Mouse (Mus musculus): ENCODE data around the gene Col11a2.
"Not testable (repeated sequence)": the region's sequence is repeated elsewhere in the genome, so short reads cannot be mapped to it uniquely, and the experiment has no call there.

Gene Col11a2

GRCm38 (mm10) chr17:34038878-34039561, at the start of gene Col11a2:
Gene Col11a2, plus strand, starts transcription at chr17:34039437.
- no peak for DNase-seq (ENCODE audit: low spot score)

- peak; percentile 60 for DNase-seq (ENCODE audit: low spot score)
These were observed 47.2 kb upstream of the Col11a2 start for GRCm38 (mm10) chr17:33991788-33992664.

GRCm38 (mm10) chr17:33994959-33995358, 44.3 kb upstream of the Col11a2 start:
- no peak for DNase-seq (ENCODE audit: low spot score)

- no peak for DNase-seq (ENCODE audit: low spot score)
These were observed 43.6 kb upstream of the Col11a2 start for GRCm38 (mm10) chr17:33995651-33996050.

- DNase-seq (ENCODE audit: low spot score), result not testable (repeated sequence)
These were observed 42.2 kb upstream of the Col11a2 start for GRCm38 (mm10) chr17:33997025-33997424.

- not testable (repeated sequence) for DNase-seq (ENCODE audit: low spot score)
These were observed 40.5 kb upstream of the Col11a2 start for GRCm38 (mm10) chr17:33998697-33999096.

- DNase-seq (ENCODE audit: low spot score), result no peak
These were observed 39.7 kb upstream of the Col11a2 start for GRCm38 (mm10) chr17:33999341-34000149.

GRCm38 (mm10) chr17:34000150-34000537, 39.1 kb upstream of the Col11a2 start, which contains the start of gene H2-K1:
Gene H2-K1, minus strand, starts transcription at chr17:34000347.
- peak; percentile 92 for DNase-seq (ENCODE audit: low spot score)

- not testable (repeated sequence) for DNase-seq (ENCODE audit: low spot score)
These were observed 38.4 kb upstream of the Col11a2 start for GRCm38 (mm10) chr17:34000796-34001195.

- DNase-seq (ENCODE audit: low spot score), result peak; percentile 41
These were observed 35.8 kb upstream of the Col11a2 start for GRCm38 (mm10) chr17:34003426-34003825.

- no peak for DNase-seq (ENCODE audit: low spot score)
These were observed 32.7 kb upstream of the Col11a2 start for GRCm38 (mm10) chr17:34006570-34006969.

- no peak for DNase-seq (ENCODE audit: low spot score)
These were observed 29.1 kb upstream of the Col11a2 start for GRCm38 (mm10) chr17:34010156-34010555.

- DNase-seq (ENCODE audit: low spot score), result no peak
These were observed 25.8 kb upstream of the Col11a2 start for GRCm38 (mm10) chr17:34013436-34013835.

- DNase-seq (ENCODE audit: low spot score), result no peak
These were observed 17.5 kb upstream of the Col11a2 start for GRCm38 (mm10) chr17:34021539-34022413.

GRCm38 (mm10) chr17:34022414-34022783, 16.8 kb upstream of the Col11a2 start:
- no peak for DNase-seq (ENCODE audit: low spot score)

GRCm38 (mm10) chr17:34022987-34023386, 16.2 kb upstream of the Col11a2 start:
- no peak for DNase-seq (ENCODE audit: low spot score)

- no peak for DNase-seq (ENCODE audit: low spot score)
These were observed 15.6 kb upstream of the Col11a2 start for GRCm38 (mm10) chr17:34023678-34024077.

- peak; percentile 86 for DNase-seq (ENCODE audit: low spot score)
These were observed 14.9 kb upstream of the Col11a2 start, which contains the start of gene Ring1 for GRCm38 (mm10) chr17:34024317-34024821. Gene Ring1, minus strand, starts transcription at chr17:34024680.

GRCm38 (mm10) chr17:34024861-34025755, 14.1 kb upstream of the Col11a2 start:
- DNase-seq (ENCODE audit: low spot score), result no peak

GRCm38 (mm10) chr17:34025756-34026151, 13.5 kb upstream of the Col11a2 start:
- DNase-seq (ENCODE audit: low spot score), result no peak

Data from urinary bladder, postnatal 14 days (tissue).